Mouse (Mus musculus) bone marrow, adult 2 months (tissue): ENCODE data around the gene Dppa4.

Experiments used
- CTCF ChIP-seq: fragments of 200-500 bp; IDR thresholded peaks from 2 replicates; pipeline ENCODE4 v1.5.1; 2011; ENCODE audit warnings: low read length, control low read depth; ENCODE audit not compliant: control insufficient read depth, insufficient read depth
- POLR2A ChIP-seq: fragments of 200-500 bp; IDR thresholded peaks from 2 replicates; pipeline ENCODE4 v1.6.1; 2011; ENCODE audit warnings: low read depth, mild to moderate bottlenecking, control low read depth, low read length, borderline replicate concordance; ENCODE audit not compliant: control insufficient read depth

- TF ChIP-seq CTCF (no peak), POLR2A (no peak)
Observed at GRCm38 (mm10) chr16:48326903-48327302, 43.4 kb downstream of the Dppa4 start.
